Mouse (Mus musculus): ENCODE measurements around the gene Mif. TPM values are rescaled to one million over a fixed set of nuclear protein-coding genes. Genes with fewer than 3 reads are reported as not detected.
A peak's percentile ranks its signal among the peaks of the same experiment; 100 is the strongest.
"Not testable (repeated sequence)": the region's sequence is repeated elsewhere in the genome, so short reads cannot be mapped to it uniquely, and the experiment has no call there.

Mif gene
- total RNA-seq (2021) = 100 to 1,000 TPM; 321 to 324 TPM

DNA sequence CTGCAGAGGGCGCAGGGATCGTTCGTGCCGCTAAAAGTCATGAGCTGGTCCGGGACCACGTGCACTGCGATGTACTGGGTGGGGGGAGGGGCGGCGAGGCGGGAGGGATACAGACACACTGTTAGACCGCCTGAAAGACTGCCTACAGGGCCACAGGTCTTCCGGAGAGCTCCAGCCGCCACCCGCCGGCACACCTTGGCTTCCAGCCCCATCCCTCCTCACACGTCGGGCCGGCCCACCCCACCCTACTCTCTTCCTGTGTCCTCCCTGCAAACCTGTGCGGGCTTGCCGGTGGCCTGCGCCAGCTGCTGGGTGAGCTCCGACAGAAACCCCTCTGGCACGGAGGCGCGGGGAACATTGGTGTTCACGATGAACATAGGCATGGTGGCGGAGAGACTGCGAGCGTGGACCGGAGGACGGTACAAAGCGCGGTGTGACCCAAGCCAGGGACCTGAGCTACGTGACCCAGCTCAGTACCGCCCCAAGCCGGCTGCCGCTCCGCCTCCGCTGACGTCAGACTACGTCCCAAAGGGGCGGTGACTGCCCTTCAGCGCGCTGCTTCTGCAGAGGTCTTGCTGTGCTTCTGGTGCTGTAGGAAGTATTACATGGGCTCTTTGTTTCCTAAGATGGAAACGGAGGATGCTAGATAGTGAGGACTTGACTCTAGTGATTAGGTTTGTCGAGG is at the start of gene Mif:
TSS of gene Mif (minus strand) at position 455 of the 685 bp plus-strand sequence.
- DNase-seq = peak; percentile 91 to 93
- intact Hi-C loops (cut with DNase I) = not testable (repeated sequence)

- intact Hi-C loops (cut with DNase I) = no loop called here
Measured at GRCm38 (mm10) chr10:75906882-75907281, 46.8 kb upstream of the Mif start.

GRCm38 (mm10) chr10:75904391-75904790 is 44.4 kb upstream of the Mif start:
- intact Hi-C loops (cut with DNase I) = no loop called here
- no peak for DNase-seq

More at GRCm38 (mm10) chr10:75906882-75907281, 46.8 kb upstream of the Mif start:
- no peak for DNase-seq

- intact Hi-C loops (cut with DNase I) = no loop called here
- DNase-seq = peak; percentile 72 to 74
Measured at GRCm38 (mm10) chr10:75898846-75899245, 38.8 kb upstream of the Mif start.

- intact Hi-C loops (cut with DNase I) = no loop called here
- no peak for DNase-seq
Measured at GRCm38 (mm10) chr10:75898039-75898564, 38.1 kb upstream of the Mif start.

DNA sequence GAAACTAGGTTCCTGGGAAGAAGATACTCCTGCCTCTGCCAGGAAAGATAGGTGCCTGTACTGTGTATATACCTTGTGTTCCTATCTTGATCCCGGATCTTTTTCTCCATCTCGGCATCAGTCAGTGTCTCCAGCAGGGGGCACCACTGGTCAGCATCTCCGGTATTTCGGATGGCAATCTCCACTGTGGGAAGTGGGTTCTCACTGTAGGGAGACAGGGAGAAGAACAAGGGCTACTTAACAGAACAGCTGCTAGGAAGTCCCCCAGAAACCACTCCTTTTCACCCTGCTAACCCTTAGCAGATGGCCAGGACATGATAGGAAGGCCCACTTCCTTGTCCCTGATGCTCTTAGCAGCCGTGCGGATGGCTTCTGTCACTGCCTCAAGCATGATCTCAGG is 37.3 kb upstream of the Mif start:
- intact Hi-C loops (cut with DNase I) = loop anchor here (1.0 kb wide), 1 partner anchor 54 kb away; no protein-coding TSS in a partner anchor
- DNase-seq = peak; percentile 50 to 76

DNA sequence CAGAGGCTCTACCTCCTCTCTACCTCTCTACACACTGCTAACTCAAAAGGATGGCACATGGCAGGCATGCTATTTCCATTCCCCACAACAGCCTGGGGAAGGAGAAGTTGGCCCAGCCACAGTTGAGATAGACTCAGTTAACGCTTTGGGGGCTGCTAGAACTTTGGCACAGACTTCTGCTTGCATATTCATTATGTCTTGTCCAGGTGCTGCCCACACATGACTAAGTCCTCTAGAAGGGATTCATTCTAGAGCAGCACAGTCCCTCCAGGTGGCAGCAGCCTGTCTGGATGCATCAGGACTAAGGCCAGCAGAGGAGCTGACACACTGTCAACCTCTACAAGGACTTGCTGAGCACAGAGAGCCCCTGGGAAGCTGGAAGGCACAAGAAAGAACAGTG is 36.2 kb upstream of the Mif start:
- intact Hi-C loops (cut with DNase I) = no loop called here
- DNase-seq = no peak

DNA sequence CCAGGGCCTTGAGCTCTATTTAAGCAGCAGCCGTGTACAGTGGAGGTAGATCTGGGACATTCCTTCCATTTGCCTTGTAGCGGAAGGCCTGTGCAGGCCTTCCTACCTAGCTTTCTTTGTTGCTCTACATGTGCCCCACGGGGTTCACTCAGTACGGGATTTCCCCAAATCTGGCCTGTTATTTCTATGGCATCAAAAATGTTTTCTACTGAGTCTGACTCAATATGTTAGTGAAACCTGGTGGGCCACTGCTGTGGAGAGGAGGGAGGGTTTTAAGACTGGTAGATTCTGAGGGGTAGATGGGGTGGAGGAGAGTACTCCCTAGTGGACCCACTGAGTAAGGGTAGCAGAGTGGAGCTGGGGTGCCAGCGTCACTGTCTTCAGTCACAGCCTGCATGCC is 35.7 kb upstream of the Mif start:
- intact Hi-C loops (cut with DNase I) = no loop called here
- DNase-seq = no peak

DNA sequence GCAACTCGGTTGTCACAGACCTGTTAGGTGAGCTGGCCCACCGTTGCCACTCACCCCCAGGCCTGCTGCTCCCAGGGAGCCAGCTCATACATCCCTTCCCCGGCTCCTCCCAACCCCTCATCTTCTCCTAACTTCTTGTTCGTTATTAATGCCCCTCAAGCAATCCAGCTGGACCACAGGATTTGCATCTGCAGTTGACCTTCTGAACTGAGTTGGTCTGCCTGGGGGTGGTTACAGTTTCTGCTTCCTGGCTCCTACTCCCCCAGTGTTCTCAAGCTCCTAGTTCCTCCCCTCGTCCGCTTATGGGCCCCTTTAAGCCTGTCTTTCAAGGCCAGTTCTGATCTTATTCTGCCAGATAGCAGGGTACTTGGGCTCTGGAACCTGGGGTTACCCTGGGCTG is 34.6 kb upstream of the Mif start:
- no peak for DNase-seq
- intact Hi-C loops (cut with DNase I) = no loop called here

GRCm38 (mm10) chr10:75893089-75893750 is 33.2 kb upstream of the Mif start, which contains the start of gene Derl3:
Gene Derl3, plus strand, starts transcription at chr10:75893413.
- intact Hi-C loops (cut with DNase I) = no loop called here
- peak; percentile 90 to 91 for DNase-seq

DNA sequence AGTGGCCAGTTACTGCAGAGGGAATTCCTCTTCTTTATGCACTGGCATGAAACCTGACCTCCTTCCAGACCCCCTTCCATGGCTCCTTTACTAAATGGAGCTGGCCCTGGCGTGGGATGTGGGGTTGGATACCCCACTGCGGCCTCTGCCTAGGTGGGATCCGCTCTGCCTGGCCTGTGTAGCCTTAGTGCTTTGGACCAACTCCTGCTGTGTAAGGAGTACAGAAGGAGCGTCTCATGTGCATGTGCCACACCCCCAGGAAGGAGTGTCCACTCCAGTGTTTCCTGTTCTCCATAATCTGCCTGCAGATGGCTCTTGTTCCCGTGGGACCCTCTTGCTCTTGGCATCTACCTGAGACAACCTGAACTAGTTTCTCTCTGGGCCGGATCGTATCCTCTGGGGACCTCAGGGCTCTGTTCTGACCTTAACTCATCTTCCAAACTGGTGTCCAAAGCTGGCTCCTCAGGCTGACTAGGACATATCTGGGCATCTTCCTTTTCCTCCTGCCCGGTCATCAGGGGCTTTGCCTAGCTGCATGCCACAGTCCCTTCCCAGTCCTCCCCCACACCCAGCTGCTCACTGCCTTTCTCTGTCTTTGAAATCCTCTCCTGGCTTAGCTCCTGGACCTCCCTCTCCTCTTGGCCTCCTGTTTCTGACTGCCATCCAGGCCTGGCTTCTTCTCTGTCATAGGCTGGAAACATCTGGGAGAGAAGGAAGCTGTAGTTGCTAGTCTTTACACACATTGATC is 29.5 kb upstream of the Mif start:
- intact Hi-C loops (cut with DNase I) = loop anchor here (10.0 kb wide), 1 partner anchor 315 kb away; no protein-coding TSS in a partner anchor
- DNase-seq = peak in 1 of 2 experiments; percentile 40

DNA sequence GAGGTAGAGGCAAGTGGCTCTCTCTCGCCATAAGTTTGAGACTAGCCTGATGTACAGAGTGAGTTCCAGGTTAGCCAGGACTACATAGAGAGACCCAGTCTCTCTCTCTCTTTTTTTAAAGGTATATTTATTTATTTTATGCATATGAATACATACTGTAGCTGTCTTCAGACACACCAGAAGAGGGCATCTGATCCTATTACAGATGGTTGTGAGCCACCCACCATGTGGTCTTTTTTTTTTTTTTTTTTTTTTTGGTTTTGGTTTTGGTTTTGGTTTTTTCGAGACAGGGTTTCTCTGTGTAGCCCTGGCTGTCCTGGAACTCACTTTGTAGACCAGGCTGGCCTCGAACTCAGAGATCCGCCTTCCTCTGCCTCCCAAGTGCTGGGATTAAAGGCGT is 27.5 kb upstream of the Mif start:
- intact Hi-C loops (cut with DNase I) = loop anchor here (10.0 kb wide), 1 partner anchor 317 kb away; no protein-coding TSS in a partner anchor
- DNase-seq = not testable (repeated sequence)

DNA sequence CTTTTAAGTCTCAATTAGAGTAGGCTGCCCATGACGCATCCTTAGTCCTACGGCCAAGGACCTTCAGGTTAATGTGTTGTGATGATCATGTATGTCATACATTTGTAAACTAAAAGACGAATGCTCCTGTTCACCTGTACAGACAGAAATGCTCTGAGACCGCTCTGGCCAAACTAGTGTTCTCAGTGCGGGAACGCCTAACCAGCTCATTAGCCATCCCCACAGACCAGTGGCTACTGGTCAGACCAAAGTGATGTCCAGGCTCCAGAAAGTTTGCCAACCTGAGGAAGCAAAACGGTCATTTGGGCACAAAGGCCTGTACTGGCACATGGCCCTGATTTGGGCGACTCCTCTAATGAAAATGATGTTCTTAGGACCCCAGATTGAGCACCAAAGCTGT is 24.7 kb upstream of the Mif start:
- intact Hi-C loops (cut with DNase I) = loop anchor here (10.0 kb wide), 1 partner anchor 320 kb away; no protein-coding TSS in a partner anchor

GRCm38 (mm10) chr10:75883232-75883552 is 23.2 kb upstream of the Mif start:
- intact Hi-C loops (cut with DNase I) = loop anchor here (1.0 to 10.0 kb wide), 2 partner anchors 68 to 322 kb away; no protein-coding TSS in a partner anchor
- peak; percentile 85 to 91 for DNase-seq

More for the DNA sequence above, 24.7 kb upstream of the Mif start:
- DNase-seq = no peak

DNA sequence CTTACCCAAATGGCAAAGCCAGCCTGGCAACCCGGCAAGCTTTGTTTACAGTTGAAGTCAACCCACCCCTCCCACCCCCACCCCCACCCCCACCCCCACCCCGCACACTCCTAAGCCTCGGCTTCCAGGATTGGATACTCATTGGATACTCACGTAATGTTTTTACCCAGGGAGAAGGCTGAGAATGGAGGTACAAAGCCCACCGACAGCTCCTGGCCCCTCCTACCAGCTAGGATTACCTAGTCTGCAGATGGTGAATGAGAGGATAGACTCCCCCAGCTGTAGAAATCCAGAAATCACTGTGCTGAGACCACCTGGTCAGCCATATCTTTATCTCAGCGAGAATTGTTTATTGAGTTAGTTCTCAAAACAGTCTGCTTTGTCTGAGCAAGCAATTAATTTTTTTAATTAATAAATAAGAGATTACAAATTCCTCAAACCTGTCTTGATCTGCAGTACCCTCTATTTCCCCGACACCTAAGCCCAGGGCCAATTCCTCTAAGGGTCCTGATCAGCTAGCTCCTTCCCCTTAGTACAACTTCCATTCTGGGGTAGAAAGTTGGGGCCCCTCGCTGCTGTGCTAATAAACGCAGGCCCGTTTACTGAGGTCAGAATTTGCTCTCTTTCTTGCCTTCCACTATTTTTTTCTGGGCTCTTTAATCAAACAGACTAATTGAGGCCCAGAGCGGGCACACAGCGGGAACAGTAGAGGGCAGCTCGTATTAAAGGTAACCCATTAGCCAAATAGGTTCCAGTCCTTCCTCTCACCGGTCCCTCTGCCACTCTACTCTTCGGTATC is 22.6 kb upstream of the Mif start:
- no peak for DNase-seq
- intact Hi-C loops (cut with DNase I) = loop anchor here (1.0 to 10.0 kb wide), 2 partner anchors 69 to 322 kb away; no protein-coding TSS in a partner anchor

GRCm38 (mm10) chr10:75881578-75882432 is 21.8 kb upstream of the Mif start:
- no peak for DNase-seq
- intact Hi-C loops (cut with DNase I) = loop anchor here (10.0 kb wide), 1 partner anchor 323 kb away; no protein-coding TSS in a partner anchor

DNA sequence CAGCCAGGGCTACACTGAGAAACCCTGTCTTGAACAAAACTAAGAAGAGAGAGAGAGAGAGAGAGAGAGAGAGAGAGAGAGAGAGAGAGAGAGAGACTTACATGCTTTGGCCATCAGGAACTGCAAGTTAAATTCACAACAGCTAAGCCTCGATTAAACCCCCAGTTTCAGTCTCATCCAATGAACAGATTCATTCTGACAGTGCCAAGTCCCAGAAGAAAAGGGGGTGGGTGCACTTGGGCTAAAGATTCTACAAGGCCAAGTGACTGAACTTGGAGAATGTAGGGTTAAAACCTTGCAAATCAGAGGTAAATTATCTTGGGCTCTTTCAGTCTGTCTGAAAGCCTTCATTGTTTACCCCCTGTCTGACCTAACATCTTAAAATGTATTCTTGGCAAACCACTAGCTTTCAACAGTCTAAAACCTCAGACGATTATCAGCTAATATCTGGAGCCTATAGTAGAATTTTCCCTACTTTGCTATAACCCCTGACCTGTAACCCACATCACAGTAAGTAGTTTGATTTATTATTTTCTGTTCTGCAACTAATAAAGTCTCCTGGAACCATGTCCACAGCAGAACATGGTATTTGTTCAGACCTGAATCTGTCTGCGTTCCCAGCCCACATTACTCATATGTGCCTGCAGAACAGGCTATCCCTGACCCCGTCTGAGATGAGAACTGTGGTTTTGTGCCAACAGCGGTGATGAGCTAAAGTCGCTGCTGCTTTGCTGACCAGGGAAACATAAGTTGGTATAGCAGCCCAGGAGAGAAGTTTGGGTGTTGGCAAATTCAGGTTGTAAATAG is 20.9 kb upstream of the Mif start:
- intact Hi-C loops (cut with DNase I) = loop anchor here (10.0 kb wide), 1 partner anchor 324 kb away; no protein-coding TSS in a partner anchor

DNA sequence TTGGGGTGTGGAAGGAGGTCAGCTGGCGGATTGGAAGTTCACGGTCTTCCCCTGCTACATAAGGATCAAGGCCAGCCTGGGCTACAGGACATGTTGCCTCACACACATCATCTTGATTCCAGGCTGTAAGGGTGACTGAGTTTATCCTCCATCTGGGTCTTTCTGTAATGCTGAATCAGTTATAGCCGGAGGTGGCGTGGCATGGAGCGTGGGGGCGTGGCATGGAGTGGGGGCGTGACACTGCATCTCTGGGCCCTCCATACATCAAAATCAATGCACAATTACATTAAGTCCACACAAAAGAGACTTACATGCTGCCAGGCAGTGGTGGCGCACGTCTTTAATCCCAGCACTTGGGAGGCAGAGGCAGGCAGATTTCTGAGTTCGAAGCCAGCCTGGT is 20.3 kb upstream of the Mif start:
- intact Hi-C loops (cut with DNase I) = loop anchor here (10.0 kb wide), 1 partner anchor 324 kb away; no protein-coding TSS in a partner anchor
- no peak for DNase-seq

More for the DNA sequence above, 20.9 kb upstream of the Mif start:
- DNase-seq = no peak

Data from heart, postnatal 10 days (tissue).